Mouse (Mus musculus) E14TG2a.4 (cell line): ENCODE results near the gene 1500011B03Rik.

Source experiments
- CTCF ChIP-seq: conservative IDR thresholded peaks from 2 replicates; pipeline ENCODE4 v1.5.1; 2014; ENCODE audit warnings: low read length
- NANOG ChIP-seq: IDR thresholded peaks from 2 replicates; pipeline ENCODE4 v1.6.1; 2014; ENCODE audit warnings: borderline replicate concordance, low read length, mixed read lengths

DNA sequence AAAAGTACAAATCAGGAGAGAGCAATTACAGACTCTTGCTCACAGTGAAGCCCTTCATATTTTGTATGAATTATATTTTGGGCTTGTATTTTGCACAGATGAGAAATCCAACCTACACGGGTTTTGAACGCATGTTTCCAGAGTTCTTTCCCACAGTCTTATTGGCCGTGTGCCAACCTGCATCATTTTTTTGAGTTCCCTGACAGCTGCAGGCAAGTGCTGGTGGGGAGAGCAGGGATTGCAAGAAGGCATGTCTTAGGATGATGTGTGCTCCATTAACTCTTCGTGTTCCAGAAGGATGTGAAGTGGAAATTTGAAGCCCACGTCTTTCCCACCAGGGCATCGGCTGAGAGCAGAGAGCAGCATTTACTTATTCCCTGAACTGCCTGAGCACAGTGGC, 6.7 kb downstream of the 1500011B03Rik start:
- TF ChIP-seq CTCF, result no peak
- TF ChIP-seq NANOG, result no peak
